Mouse (Mus musculus): ENCODE measurements around the gene Zfhx3.

DNA sequence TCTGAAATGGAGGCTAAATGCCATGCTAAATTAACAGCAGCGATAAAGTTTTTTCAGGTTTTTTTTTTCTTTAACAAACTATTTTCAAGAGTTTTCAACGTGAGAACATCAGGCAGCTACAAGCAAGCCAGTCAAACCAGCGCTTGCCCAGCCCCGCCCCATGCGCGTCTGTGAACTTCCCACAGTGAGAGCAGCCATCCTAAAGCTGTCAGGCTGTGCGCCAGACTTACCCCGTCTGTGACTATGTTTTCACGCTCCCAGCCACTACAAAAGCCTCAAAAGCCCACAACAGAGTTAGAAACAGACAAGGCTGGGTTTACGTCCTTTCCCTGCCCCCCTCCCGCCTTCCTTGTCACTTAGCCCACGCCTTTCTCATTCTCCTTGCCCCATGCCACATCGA lies 989.4 kb downstream of the Zfhx3 start:
- no peak for TF ChIP-seq POLR2A (IDR thresholded peaks at IDR 0.05; ENCODE audit: borderline replicate concordance, low read depth, low read length)
- TF ChIP-seq CTCF (IDR thresholded peaks at IDR 0.05; ENCODE audit: low read depth, low read length) = no peak
